Mouse (Mus musculus) brown adipose tissue, adult 24 weeks (tissue): ENCODE measurements at regions not wholly inside any gene's neighbourhood (a gene's known extent, or its start where the extent isn't known, plus 50 kb on each side); places are given as distances from the start of the nearest gene placed in this dataset.

Experiments used
- H3K27ac ChIP-seq: fragments of 200-500 bp; replicated peaks from 2 replicates; pipeline ENCODE4 v1.5.1; 2012; ENCODE audit warnings: low read depth, mild to moderate bottlenecking, low read length
- H3K4me1 ChIP-seq: fragments of 200-500 bp; 2 replicates; pipeline ENCODE4 v1.6.1; 2012; ENCODE audit warnings: low read length, mixed read lengths; ENCODE audit not compliant: control insufficient read depth, insufficient read depth, insufficient read length
- H3K4me3 ChIP-seq: fragments of 200-500 bp; 2 replicates; pipeline ENCODE4 v1.5.1; 2012; ENCODE audit warnings: low read depth, mild to moderate bottlenecking, low read length, moderate library complexity; ENCODE audit not compliant: insufficient read depth

DNA sequence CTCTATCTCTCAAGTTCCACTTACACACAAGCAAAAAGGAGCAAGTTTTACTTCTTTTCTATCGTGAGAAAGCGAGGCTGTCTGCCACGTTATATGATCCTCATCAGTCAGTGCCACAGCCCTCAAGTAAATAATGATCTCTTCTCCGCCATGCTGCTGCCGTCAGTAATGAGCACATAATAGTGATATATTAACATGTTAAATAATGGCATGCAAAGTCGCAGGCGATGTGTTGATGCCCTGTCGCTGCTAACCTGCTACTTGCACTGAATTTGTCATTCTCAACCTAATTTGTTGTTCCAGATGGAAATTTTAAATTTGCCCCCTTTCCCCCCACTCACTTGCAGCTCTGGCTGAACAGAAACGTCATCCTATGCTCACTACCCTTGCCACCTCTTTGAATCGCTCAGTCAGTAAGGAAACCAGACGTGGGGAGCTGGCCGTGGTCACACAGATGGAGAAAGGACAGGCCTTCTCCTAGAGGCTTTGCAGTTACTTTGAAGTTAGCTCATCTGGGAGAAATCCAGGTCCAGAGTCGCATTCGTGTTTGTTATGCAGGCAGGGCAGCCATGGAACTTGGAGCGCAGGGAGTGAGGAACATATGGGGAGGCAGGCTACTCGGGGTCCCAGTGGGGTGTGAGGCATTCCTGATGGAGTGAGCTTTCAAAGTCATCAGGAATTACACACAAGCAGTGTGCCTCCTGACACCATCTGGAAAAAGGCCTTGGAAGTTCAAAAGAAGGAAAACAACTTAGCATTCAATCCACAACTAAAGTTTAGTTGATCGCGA lies 368.1 kb upstream of the BC052040 start:
- Histone ChIP-seq H3K4me1 (no peaks in the 10 kb centered on the region), H3K4me3 (no peak overlapping the region), H3K27ac (no peak overlapping the region)

DNA sequence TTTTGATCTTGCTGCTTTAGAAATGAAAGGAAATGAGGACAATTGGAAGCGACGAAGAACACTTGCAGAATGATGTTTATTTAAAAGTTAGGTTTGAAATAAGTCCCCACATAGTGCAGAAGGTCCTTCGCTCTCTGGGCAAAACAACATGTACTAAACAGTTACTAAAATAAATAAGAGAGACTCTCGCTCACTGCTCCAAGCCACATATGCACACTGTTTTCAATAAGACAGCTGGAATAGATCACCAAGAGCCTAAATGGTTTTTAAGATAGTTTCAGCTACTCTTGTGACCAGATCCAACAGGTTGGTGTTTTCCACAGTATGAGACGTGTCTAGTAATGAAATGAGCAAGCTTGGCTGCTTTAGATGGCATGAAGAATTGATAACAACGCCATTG lies 367.2 kb upstream of the BC052040 start:
- Histone ChIP-seq H3K27ac (no peak overlapping the region), H3K4me3 (no peak overlapping the region), H3K4me1 (no peaks in the 10 kb centered on the region)

DNA sequence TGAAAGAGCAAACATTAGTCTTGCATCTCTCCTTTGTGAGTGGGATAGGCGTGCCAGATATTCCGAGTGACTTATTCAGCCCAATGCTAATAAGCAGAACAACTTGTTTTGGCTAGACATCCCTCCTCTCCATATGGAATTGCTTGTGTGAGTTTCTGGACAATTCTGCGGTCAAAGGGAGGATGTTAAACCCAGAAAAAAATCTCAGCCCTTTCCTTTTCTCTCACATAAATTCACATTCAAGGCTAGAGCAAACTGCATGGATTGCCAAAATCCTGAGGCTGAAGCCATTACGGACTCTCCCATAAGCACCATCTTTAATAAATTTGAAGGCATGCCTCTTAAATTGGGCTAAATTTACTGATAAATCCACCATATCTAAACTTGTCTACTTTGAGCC lies 351.5 kb upstream of the BC052040 start:
- Histone ChIP-seq H3K4me1 (no peaks in the 10 kb centered on the region), H3K27ac (no peak overlapping the region), H3K4me3 (no peak overlapping the region)

DNA sequence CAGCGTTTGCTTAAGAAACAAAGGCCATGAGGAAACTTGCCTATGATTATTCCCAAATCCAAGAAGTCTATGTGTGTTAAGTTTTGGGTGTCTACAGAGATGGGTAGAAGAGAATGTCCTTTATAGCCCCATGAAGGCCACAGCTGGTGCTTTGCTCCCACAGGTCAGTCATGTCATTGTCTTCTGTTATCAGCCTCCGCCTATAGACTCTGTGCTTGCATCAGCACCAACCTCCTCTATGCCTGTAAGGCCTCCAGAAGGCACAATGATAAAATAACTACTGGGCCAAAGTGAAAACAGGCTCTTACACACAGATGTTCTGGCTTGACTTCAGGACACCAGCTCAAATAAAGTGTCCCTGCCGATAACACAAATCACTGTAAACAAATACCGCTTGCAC lies 333.8 kb upstream of the BC052040 start:
- Histone ChIP-seq H3K4me3 (no peak overlapping the region), H3K27ac (no peak overlapping the region), H3K4me1 (no peaks in the 10 kb centered on the region)

DNA sequence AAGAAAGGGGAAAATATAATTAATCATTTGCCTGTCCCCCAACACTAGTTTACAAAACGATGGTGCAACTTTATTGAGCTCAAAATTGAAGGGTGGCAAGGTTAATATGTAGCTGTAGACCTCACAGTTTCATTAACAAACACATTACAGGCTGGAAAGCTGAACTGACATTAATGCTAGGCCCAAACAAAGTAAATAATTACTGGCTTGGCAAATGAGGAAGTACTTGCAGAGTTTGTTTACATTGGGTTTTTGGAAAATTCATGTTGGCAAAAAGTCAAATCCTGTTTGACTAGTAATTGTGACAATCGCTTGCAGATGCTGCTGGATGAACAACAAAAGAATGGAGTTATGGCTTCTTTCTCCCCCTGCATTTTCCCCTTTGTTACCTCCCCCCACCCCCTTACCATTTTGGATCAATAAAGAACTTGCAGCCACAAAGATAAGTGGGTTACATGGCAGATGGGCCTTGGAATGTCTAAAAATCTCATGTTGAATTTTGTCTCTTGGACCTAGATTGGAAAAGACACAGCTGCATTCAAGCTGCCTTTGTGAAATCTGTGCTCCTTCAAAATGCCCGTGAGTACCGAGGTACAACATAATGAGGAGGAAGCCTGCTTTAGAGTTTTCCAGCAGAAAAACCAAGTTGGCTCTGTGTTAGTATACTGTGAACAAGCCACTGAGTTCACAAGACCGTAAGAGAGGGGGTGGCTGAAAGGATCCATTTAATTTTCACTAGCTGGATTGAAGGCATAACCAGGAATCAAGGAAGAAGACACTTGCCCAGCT lies 331.3 kb upstream of the BC052040 start:
- no peak overlapping the region for H3K4me3 ChIP-seq
- H3K4me1 ChIP-seq, result no peaks in the 10 kb centered on the region
- no peak overlapping the region for H3K27ac ChIP-seq

DNA sequence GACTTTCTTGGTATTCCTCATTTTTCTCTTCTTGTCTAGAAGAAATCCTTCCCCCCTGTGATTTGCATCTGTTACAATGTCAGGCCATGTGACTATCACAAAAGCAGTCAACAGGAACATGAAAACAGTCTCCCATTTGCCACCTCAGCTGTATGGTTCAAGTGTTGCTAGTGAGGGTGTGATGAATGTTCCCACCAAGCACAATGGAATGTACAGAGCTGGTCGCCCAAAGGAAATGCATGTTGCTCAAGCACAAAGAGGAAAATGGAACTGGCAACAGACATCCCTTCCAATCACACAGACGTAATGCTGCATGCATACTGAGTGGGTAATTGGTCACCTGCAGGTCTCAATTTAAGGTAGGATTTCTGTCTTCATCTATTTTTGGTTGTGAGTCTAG lies 324.1 kb upstream of the BC052040 start:
- Histone ChIP-seq H3K4me1 (no peaks in the 10 kb centered on the region), H3K27ac (no peak overlapping the region), H3K4me3 (no peak overlapping the region)

DNA sequence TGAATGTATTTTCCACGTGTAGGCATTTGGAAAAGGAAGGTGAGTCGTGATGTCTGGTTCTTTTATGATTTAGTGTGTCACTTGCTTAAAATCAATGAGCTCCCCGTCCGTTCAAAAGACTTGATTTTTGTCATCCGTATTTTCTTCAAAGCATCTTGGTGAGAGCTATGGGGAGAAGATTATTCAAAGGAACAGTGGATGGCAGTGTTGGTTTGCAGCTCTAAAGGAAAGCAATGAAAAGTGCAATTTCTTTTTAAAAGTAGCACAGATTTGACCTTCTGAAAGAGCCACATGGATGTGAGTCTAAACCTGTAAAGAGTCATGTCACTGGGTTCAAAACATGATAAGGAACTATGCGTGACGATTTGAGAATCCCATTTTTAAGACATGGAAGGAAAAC lies 313.3 kb upstream of the BC052040 start:
- H3K27ac ChIP-seq, result no peak overlapping the region
- H3K4me3 ChIP-seq, result no peak overlapping the region
- H3K4me1 ChIP-seq, result no peaks in the 10 kb centered on the region

DNA sequence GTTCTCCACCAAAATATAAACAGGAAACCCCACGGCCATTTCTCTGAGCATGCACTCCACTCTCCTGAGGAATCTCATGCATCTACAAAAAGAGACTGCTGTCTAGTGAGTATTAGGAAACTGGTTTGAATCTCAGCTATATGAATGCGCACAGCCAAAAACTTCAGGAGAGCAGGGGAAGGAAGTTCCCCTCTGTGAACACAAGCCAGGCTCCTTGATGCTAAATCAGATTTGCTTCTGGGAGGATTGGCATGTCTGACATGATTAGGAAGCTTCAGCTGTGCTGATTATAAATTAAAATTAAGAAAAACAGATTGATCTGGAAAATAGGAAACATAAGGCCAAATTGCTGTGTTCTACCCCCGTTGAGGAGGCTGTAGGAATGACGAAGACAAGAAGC lies 304.1 kb upstream of the BC052040 start:
- H3K4me3 ChIP-seq, result no peak overlapping the region
- H3K27ac ChIP-seq, result no peak overlapping the region
- H3K4me1 ChIP-seq, result no peaks in the 10 kb centered on the region

DNA sequence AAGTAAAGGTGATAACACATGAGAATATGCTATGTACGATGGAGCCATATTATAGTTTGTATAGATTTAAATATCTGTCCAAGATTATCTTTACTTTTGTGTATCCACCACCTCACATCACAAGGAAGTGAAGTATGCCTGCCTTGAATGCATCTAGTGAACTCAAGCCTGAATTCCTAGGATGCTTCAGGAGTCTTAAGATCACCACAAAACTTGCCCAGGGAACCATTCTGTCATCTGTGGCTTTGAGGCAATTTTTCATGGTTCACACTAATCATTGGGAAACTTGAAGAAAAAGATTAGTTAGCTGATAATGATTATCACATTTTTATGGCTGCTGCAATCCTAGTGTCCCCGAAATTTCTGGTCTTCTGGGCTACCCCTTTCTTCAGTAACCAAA lies 288.5 kb upstream of the BC052040 start:
- Histone ChIP-seq H3K4me3 (no peak overlapping the region), H3K4me1 (no peaks in the 10 kb centered on the region), H3K27ac (no peak overlapping the region)

DNA sequence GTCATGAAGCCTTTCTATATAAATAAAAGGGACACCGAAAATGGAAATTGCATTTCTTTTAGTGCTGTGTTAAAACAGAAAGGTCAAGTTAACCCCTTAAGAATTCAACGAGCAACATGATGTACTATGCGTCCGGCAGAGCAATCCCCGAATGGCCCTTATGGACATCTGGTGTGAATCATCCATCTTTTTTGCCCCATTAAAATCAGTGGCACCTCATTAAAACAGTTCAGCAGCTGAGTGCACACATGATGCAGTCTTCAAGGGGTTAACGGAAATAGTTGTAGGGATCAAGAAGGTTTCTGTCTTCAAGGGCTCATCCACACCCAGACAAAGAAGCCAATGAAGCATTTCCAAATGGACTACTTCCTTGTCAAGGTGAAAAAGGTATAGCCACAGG lies 284.1 kb upstream of the BC052040 start:
- Histone ChIP-seq H3K4me3 (no peak overlapping the region), H3K27ac (no peak overlapping the region)

DNA sequence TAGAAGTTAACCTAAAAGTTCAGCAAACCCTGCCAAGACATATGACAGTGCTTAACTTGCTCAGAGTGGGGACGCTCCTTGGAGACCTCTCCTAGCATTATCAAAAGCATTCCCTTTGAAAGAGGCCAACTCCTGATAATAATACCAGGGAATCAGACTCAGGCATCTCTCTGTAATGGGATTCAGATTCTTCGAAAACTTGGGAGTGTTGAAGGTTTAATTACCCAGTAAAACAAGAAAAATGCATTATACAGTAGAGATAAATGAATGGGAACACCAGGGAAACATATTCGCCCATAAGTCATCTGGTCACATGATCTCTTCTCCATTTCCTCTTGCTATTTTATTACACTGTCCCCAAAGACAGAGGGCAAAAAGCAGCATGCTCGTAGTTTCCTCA lies 274.3 kb upstream of the BC052040 start:
- Histone ChIP-seq H3K4me1 (no peaks in the 10 kb centered on the region), H3K27ac (no peak overlapping the region), H3K4me3 (no peak overlapping the region)

More for the DNA sequence above, 284.1 kb upstream of the BC052040 start:
- H3K4me1 ChIP-seq, result no peaks in the 10 kb centered on the region

DNA sequence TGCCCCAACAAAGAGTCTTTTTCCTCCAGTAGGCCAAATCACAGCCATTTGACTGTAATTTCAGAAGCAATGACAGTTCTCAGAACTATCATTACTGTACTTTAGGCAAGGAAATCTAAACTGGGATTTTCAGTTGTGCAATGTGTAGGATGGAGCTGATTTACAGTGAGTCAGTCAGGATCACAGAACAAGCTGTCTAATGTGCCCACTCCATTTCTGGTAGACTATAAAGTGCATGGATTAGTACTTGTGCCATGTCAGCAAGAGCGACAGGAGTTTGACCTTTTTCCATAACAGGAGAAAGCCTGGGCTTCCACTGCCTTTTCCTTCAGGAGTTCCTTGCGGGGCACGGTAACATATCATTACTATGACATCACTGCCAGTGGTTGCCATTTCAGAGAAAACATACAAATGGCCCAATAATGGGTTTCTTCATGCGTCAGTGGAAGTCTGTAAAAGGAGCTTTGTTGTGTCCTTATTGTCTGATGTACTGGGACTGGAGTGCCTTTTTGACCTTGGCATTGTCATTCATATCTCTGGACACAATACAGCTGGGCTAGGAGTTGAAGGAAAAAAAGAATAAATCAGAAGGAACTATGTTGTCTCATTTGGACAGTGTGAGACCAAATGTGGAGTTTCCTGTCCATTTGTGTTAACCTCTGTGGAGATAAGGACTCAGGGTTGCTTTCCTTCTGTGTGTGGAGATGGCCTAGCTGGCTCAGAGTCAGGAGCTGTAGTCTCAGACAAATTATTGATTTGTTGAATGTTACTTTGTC lies 271.5 kb upstream of the BC052040 start:
- no peak overlapping the region for H3K27ac ChIP-seq
- no peaks in the 10 kb centered on the region for H3K4me1 ChIP-seq
- H3K4me3 ChIP-seq, result no peak overlapping the region

DNA sequence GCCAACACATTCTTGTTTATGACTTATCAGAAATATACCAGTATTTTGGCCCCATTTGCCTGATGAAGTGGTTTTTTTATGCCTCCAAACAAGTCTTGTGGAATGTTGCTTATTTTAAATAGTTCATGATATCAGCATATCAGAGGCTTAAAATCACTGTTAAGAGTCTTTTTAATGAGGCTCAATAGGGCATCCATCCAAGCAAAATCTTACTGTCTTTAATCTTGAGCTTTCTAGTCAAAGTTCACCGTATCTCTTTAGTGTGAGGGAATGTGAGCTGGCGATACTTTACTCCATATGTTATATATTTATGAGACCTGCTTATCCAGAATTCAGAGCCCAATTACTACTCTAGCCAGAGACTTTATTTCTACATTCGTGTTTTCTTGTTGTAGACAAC lies 263.0 kb upstream of the BC052040 start:
- Histone ChIP-seq H3K4me1 (no peaks in the 10 kb centered on the region), H3K27ac (no peak overlapping the region), H3K4me3 (no peak overlapping the region)

DNA sequence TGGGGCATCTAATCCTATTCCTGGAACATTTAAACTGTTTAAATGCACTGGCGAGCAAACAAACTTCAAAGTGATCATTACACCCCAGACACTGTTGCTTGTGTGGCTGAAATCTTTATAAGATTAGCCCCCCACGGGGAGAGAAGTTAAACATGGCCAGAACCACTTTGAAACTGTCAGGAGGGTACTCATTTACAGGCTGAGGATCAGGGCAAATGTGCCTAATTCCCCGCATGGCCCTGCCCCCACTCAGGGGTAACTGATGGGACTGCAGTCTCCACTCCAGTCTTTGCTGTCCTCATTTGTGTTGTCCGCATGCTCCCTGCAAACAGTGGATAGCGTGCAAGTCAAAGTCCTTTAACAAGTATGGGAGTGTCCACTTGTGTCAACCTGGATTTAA lies 258.9 kb upstream of the BC052040 start:
- no peak overlapping the region for H3K4me3 ChIP-seq
- no peaks in the 10 kb centered on the region for H3K4me1 ChIP-seq
- H3K27ac ChIP-seq, result no peak overlapping the region

DNA sequence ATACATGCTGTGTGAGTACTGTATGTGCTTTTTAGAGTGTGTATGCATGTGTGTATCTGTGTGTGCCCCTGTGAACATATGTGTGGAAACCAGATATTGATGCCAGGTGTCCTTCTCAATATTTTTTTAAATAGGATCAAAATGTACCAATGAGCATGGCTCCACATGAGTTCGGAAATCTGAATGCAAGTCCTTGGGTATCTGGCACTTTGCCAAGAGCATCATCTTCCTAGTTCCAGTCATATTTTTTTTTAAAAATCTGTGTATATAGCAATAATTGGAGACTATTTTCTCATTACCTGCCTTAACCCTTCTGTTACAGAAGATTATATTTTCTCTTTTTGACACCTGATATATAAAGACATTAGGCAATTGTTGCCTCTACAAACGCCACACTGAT lies 255.0 kb upstream of the BC052040 start:
- no peak overlapping the region for H3K27ac ChIP-seq
- no peaks in the 10 kb centered on the region for H3K4me1 ChIP-seq
- H3K4me3 ChIP-seq, result no peak overlapping the region
